Mouse (Mus musculus) liver, embryonic 11.5 days (tissue): ENCODE results near the gene Tmem54. TPM values are rescaled to one million over a fixed set of nuclear protein-coding genes. Genes with fewer than 3 reads are reported as not detected.

ENCODE experiments used
- ATAC-seq: fragments of 200-750 bp; cut with Nextera tagmentation; replicated peaks from 2 replicates; pipeline ENCODE4 v1.8.0; 2017; ENCODE audit warnings: moderate number of reproducible peaks, mild to moderate bottlenecking, moderate TSS enrichment, moderate library complexity; ENCODE audit not compliant: low FRiP score
- DNase-seq: peaks from one replicate; pipeline ENCODE4 v3.0.0-alpha.2; 2017; ENCODE audit warnings: low spot score
- H3K27ac ChIP-seq: fragments of 300-500 bp; sonication (generic); 2 replicates; pipeline ENCODE4 v1.5.1; 2014; ENCODE audit warnings: mild to moderate bottlenecking, low read depth, low read length, control low read depth
- H3K27me3 ChIP-seq: fragments of 300-500 bp; sonication (generic); replicated peaks from 2 replicates; pipeline ENCODE4 v1.6.1; 2014; ENCODE audit warnings: low read length, mixed read lengths; ENCODE audit not compliant: control insufficient read depth, insufficient read depth
- H3K36me3 ChIP-seq: fragments of 300-500 bp; sonication (generic); 2 replicates; pipeline ENCODE4 v1.6.1; 2014; ENCODE audit warnings: mild to moderate bottlenecking, low read length, moderate library complexity, mixed read lengths; ENCODE audit not compliant: control insufficient read depth, insufficient read depth
- H3K4me1 ChIP-seq: fragments of 300-500 bp; sonication (generic); replicated peaks from 2 replicates; pipeline ENCODE4 v1.6.1; 2014; ENCODE audit warnings: low read length, mixed read lengths; ENCODE audit not compliant: control insufficient read depth, insufficient read depth
- H3K4me2 ChIP-seq: fragments of 300-500 bp; sonication (generic); 2 replicates; pipeline ENCODE4 v1.6.1; 2014; ENCODE audit warnings: mild to moderate bottlenecking, control low read depth, moderate library complexity
- H3K4me3 ChIP-seq: fragments of 300-500 bp; sonication (generic); 2 replicates; pipeline ENCODE4 v1.5.1; 2014; ENCODE audit warnings: low read depth, low read length, control low read depth
- H3K9ac ChIP-seq: fragments of 300-500 bp; sonication (generic); 2 replicates; pipeline ENCODE4 v1.6.1; 2014; ENCODE audit warnings: low read depth, low read length, control low read depth
- H3K9me3 ChIP-seq: fragments of 300-500 bp; sonication (generic); 2 replicates; pipeline ENCODE4 v1.6.1; 2016; ENCODE audit warnings: low read length, inconsistent platforms, mixed read lengths; ENCODE audit not compliant: control insufficient read depth
- WGBS: fragments of 180-500 bp; shearing (Covaris S2); extraction: QIAGEN DNeasy Blood & Tissue Kit; methylation state at CpG from one replicate; pipeline ENCODE4 v1.1.7; 2014; 5-methylcytosine and 5-hydroxymethylcytosine counted together
- polyA plus RNA-seq: library from polyadenylated mRNA; unstranded; fragments of >200 nt; fragmentation: Nextera tagmentation; extraction: Ambion mirVana; gene quantifications from 2 replicates; pipeline ENCODE4 v1.2.1, GENCODE M21; 2014

The Tmem54 gene
- polyA plus RNA-seq, 1 experiment from 2014 or later = 3.3 TPM

- Histone ChIP-seq H3K4me2 (no peak overlapping the region), H3K27me3 (peaks cover 18% of the 10 kb centered on the region), H3K9me3 (no peaks in the 10 kb centered on the region), H3K36me3 (no peaks in the 10 kb centered on the region), H3K4me3 (no peak overlapping the region), H3K9ac (no peak overlapping the region), H3K4me1 (no peaks in the 10 kb centered on the region; the same call in 1 of the 2 replicates), H3K27ac (no peak overlapping the region)
- ATAC-seq (no peak), DNase-seq (no peak)
- WGBS = 78% methylated on average over 6 of the region's 6 CpGs
These were observed 5.5 kb downstream of the Tmem54 start for GRCm38 (mm10) chr4:129110804-129111203.

- Histone ChIP-seq H3K4me1 (no peaks in the 10 kb centered on the region; the same call in 1 of the 2 replicates), H3K27ac (no peak overlapping the region), H3K4me2 (no peak overlapping the region), H3K9me3 (no peaks in the 10 kb centered on the region), H3K36me3 (no peaks in the 10 kb centered on the region), H3K27me3 (peaks cover 13% of the 10 kb centered on the region), H3K9ac (no peak overlapping the region), H3K4me3 (no peak overlapping the region)
- 55% methylated on average over 11 of the region's 11 CpGs for WGBS
- ATAC-seq = no peak
- no peak for DNase-seq
These were observed 6.0 kb downstream of the Tmem54 start for GRCm38 (mm10) chr4:129111350-129111749.

GRCm38 (mm10) chr4:129112231-129112630 is 6.9 kb downstream of the Tmem54 start:
- H3K9ac ChIP-seq = no peak overlapping the region
- H3K27ac ChIP-seq = no peak overlapping the region
- peaks cover 8% of the 10 kb centered on the region for H3K27me3 ChIP-seq
- WGBS = 59% methylated on average over 12 of the region's 13 CpGs
- H3K4me1 ChIP-seq = no peaks in the 10 kb centered on the region; the same call in 1 of the 2 replicates
- no peaks in the 10 kb centered on the region for H3K9me3 ChIP-seq
- no peak overlapping the region for H3K4me3 ChIP-seq
- no peak; the same call in 1 of the 2 replicates for ATAC-seq
- no peaks in the 10 kb centered on the region for H3K36me3 ChIP-seq
- no peak overlapping the region for H3K4me2 ChIP-seq
- no peak for DNase-seq

- H3K4me1 ChIP-seq = no peaks in the 10 kb centered on the region; the same call in 1 of the 2 replicates
- H3K27ac ChIP-seq = no peak overlapping the region
- H3K9me3 ChIP-seq = no peaks in the 10 kb centered on the region
- 32% methylated on average over 28 of the region's 28 CpGs for WGBS
- H3K27me3 ChIP-seq = peaks cover under 1% of the 10 kb centered on the region
- no peak overlapping the region for H3K9ac ChIP-seq
- no peaks in the 10 kb centered on the region for H3K36me3 ChIP-seq
- ATAC-seq (peak; percentile 73), DNase-seq (peak; percentile 77)
- no peak overlapping the region for H3K4me3 ChIP-seq
- H3K4me2 ChIP-seq = no peak overlapping the region
These were observed 8.0 kb downstream of the Tmem54 start for GRCm38 (mm10) chr4:129113083-129113988.

GRCm38 (mm10) chr4:129116703-129117102 is 11.4 kb downstream of the Tmem54 start:
- whole genome bisulfite sequencing = 92% methylated on average over 8 of the region's 8 CpGs
- Histone ChIP-seq H3K4me3 (no peak overlapping the region), H3K27me3 (peaks cover 24% of the 10 kb centered on the region)

GRCm38 (mm10) chr4:129117720-129118510 is 12.6 kb downstream of the Tmem54 start:
- Histone ChIP-seq H3K4me2 (no peak overlapping the region), H3K9ac (no peak overlapping the region)

More at GRCm38 (mm10) chr4:129116703-129117102, 11.4 kb downstream of the Tmem54 start:
- no peak for DNase-seq
- Histone ChIP-seq H3K4me1 (peaks cover 7% of the 10 kb centered on the region; the same call in 1 of the 2 replicates), H3K9ac (no peak overlapping the region), H3K9me3 (no peaks in the 10 kb centered on the region), H3K27ac (no peak overlapping the region), H3K36me3 (no peaks in the 10 kb centered on the region), H3K4me2 (no peak overlapping the region)
- no peak for ATAC-seq

GRCm38 (mm10) chr4:129119708-129120107 is 14.4 kb downstream of the Tmem54 start:
- peaks cover 42% of the 10 kb centered on the region for H3K27me3 ChIP-seq
- H3K36me3 ChIP-seq = no peaks in the 10 kb centered on the region
- peaks cover 7% of the 10 kb centered on the region for H3K4me1 ChIP-seq
- no peak overlapping the region for H3K4me3 ChIP-seq
- H3K27ac ChIP-seq = no peak overlapping the region
- no peaks in the 10 kb centered on the region for H3K9me3 ChIP-seq
- ATAC-seq = no peak
- 70% methylated on average over 10 of the region's 10 CpGs for WGBS
- H3K4me2 ChIP-seq = no peak overlapping the region
- no peak overlapping the region for H3K9ac ChIP-seq
- no peak for DNase-seq

More at GRCm38 (mm10) chr4:129117720-129118510, 12.6 kb downstream of the Tmem54 start:
- Histone ChIP-seq H3K4me1 (peaks cover 7% of the 10 kb centered on the region; the same call in 1 of the 2 replicates), H3K27me3 (peaks cover 34% of the 10 kb centered on the region), H3K36me3 (no peaks in the 10 kb centered on the region), H3K9me3 (no peaks in the 10 kb centered on the region), H3K4me3 (no peak overlapping the region), H3K27ac (no peak overlapping the region)
- DNase-seq (no peak), ATAC-seq (no peak)
- 80% methylated on average over 14 of the region's 14 CpGs for WGBS

GRCm38 (mm10) chr4:129120520-129121445 is 15.4 kb downstream of the Tmem54 start:
- Histone ChIP-seq H3K27me3 (peaks cover 53% of the 10 kb centered on the region), H3K4me1 (peaks cover 18% of the 10 kb centered on the region), H3K4me3 (peak overlapping the region; percentile 47), H3K4me2 (peak overlapping the region; percentile 80), H3K27ac (no peak overlapping the region), H3K9me3 (no peaks in the 10 kb centered on the region), H3K36me3 (no peaks in the 10 kb centered on the region), H3K9ac (no peak overlapping the region)
- DNase-seq = peak; percentile 85
- 2% methylated on average over 53 of the region's 59 CpGs for WGBS
- ATAC-seq = peak; percentile 51; the same call in 1 of the 2 replicates
